Mouse (Mus musculus) kidney, adult 2 months (tissue): ENCODE measurements around the gene Naa10.

ENCODE experiments used
- CTCF ChIP-seq: fragments of 200-500 bp; conservative IDR thresholded peaks from 2 replicates; pipeline ENCODE4 v1.5.1; 2011; ENCODE audit warnings: low read depth, mild to moderate bottlenecking, control low read depth, low read length, moderate library complexity, mixed read lengths; ENCODE audit not compliant: insufficient read depth, insufficient read length
- POLR2A ChIP-seq: fragments of 200-500 bp; IDR thresholded peaks from one replicate; pipeline ENCODE4 v1.6.1; 2011; ENCODE audit warnings: low read depth, low read length, control low read depth

- no peak for TF ChIP-seq CTCF
- no peak for TF ChIP-seq POLR2A
These were observed 48.0 kb upstream of the Naa10 start for GRCm38 (mm10) chrX:73969729-73970128.
